Mouse (Mus musculus): Measurements from ENCODE around the gene Sorcs2. TPM values are rescaled to one million over a fixed set of nuclear protein-coding genes. Genes with fewer than 3 reads are reported as not detected.
A peak's percentile ranks its signal among the peaks of the same experiment; 100 is the strongest.

Gene Sorcs2
- polyA plus RNA-seq, 1 experiment from 2014 or later, result 11.1 TPM

GRCm38 (mm10) chr5:36179708-36180107 is 218.2 kb downstream of the Sorcs2 start:
- Histone ChIP-seq H3K4me1 (ENCODE audit: insufficient read depth, low read length) (no peaks in the 10 kb centered on the region), H3K36me3 (ENCODE audit: insufficient read depth, low read length) (no peaks in the 10 kb centered on the region), H3K4me2 (replicated peaks; ENCODE audit: low read depth, low read length) (no peak overlapping the region), H3K4me3 (ENCODE audit: low read length) (no peak overlapping the region), H3K9ac (replicated peaks; ENCODE audit: low read length) (no peak overlapping the region), H3K9me3 (ENCODE audit: low read length) (no peaks in the 10 kb centered on the region), H3K27ac (ENCODE audit: low read length) (no peak overlapping the region), H3K27me3 (ENCODE audit: insufficient read depth, low read length) (no peaks in the 10 kb centered on the region)
- ATAC-seq (ENCODE audit: low FRiP score, low TSS enrichment), result no peak
- WGBS, result 85% methylated on average over 5 of the region's 5 CpGs

GRCm38 (mm10) chr5:36178785-36179184 is 219.2 kb downstream of the Sorcs2 start:
- Histone ChIP-seq H3K4me3 (ENCODE audit: low read length) (no peak overlapping the region), H3K9me3 (ENCODE audit: low read length) (no peaks in the 10 kb centered on the region), H3K9ac (replicated peaks; ENCODE audit: low read length) (no peak overlapping the region), H3K27me3 (ENCODE audit: insufficient read depth, low read length) (no peaks in the 10 kb centered on the region), H3K36me3 (ENCODE audit: insufficient read depth, low read length) (no peaks in the 10 kb centered on the region), H3K27ac (ENCODE audit: low read length) (no peak overlapping the region), H3K4me1 (ENCODE audit: insufficient read depth, low read length) (no peaks in the 10 kb centered on the region), H3K4me2 (replicated peaks; ENCODE audit: low read depth, low read length) (no peak overlapping the region)
- 88% methylated on average over 3 of the region's 3 CpGs for WGBS
- no peak for ATAC-seq (ENCODE audit: low FRiP score, low TSS enrichment)

GRCm38 (mm10) chr5:36178215-36178614 is 219.7 kb downstream of the Sorcs2 start:
- H3K4me1 ChIP-seq (ENCODE audit: insufficient read depth, low read length), result no peaks in the 10 kb centered on the region
- no peak overlapping the region for H3K27ac ChIP-seq (ENCODE audit: low read length)
- no peaks in the 10 kb centered on the region for H3K36me3 ChIP-seq (ENCODE audit: insufficient read depth, low read length)
- no peaks in the 10 kb centered on the region for H3K27me3 ChIP-seq (ENCODE audit: insufficient read depth, low read length)
- H3K4me3 ChIP-seq (ENCODE audit: low read length), result no peak overlapping the region
- WGBS, result 26% methylated on average over 7 of the region's 7 CpGs
- no peaks in the 10 kb centered on the region for H3K9me3 ChIP-seq (ENCODE audit: low read length)
- H3K9ac ChIP-seq (replicated peaks; ENCODE audit: low read length), result no peak overlapping the region
- no peak overlapping the region for H3K4me2 ChIP-seq (replicated peaks; ENCODE audit: low read depth, low read length)
- ATAC-seq (ENCODE audit: low FRiP score, low TSS enrichment), result no peak

- Histone ChIP-seq H3K9me3 (ENCODE audit: low read length) (no peaks in the 10 kb centered on the region), H3K4me3 (ENCODE audit: low read length) (no peak overlapping the region), H3K9ac (replicated peaks; ENCODE audit: low read length) (no peak overlapping the region), H3K27me3 (ENCODE audit: insufficient read depth, low read length) (no peaks in the 10 kb centered on the region), H3K4me2 (replicated peaks; ENCODE audit: low read depth, low read length) (no peak overlapping the region), H3K36me3 (ENCODE audit: insufficient read depth, low read length) (no peaks in the 10 kb centered on the region), H3K4me1 (ENCODE audit: insufficient read depth, low read length) (no peaks in the 10 kb centered on the region), H3K27ac (ENCODE audit: low read length) (no peak overlapping the region)
- no peak for ATAC-seq (ENCODE audit: low FRiP score, low TSS enrichment)
- 90% methylated on average over 4 of the region's 4 CpGs for WGBS
Observed at GRCm38 (mm10) chr5:36176873-36177272, 221.1 kb downstream of the Sorcs2 start.

- Histone ChIP-seq H3K27me3 (ENCODE audit: insufficient read depth, low read length) (no peaks in the 10 kb centered on the region), H3K9ac (replicated peaks; ENCODE audit: low read length) (no peak overlapping the region), H3K9me3 (ENCODE audit: low read length) (no peaks in the 10 kb centered on the region), H3K27ac (ENCODE audit: low read length) (no peak overlapping the region), H3K36me3 (ENCODE audit: insufficient read depth, low read length) (no peaks in the 10 kb centered on the region), H3K4me3 (ENCODE audit: low read length) (no peak overlapping the region), H3K4me2 (replicated peaks; ENCODE audit: low read depth, low read length) (no peak overlapping the region), H3K4me1 (ENCODE audit: insufficient read depth, low read length) (no peaks in the 10 kb centered on the region)
- no peak for ATAC-seq (ENCODE audit: low FRiP score, low TSS enrichment)
- 66% methylated on average over 11 of the region's 11 CpGs for WGBS
Observed at GRCm38 (mm10) chr5:36176409-36176808, 221.5 kb downstream of the Sorcs2 start.

GRCm38 (mm10) chr5:36174569-36175115 is 223.3 kb downstream of the Sorcs2 start:
- Histone ChIP-seq H3K27me3 (ENCODE audit: insufficient read depth, low read length) (no peaks in the 10 kb centered on the region), H3K4me3 (ENCODE audit: low read length) (no peak overlapping the region), H3K36me3 (ENCODE audit: insufficient read depth, low read length) (no peaks in the 10 kb centered on the region), H3K4me1 (ENCODE audit: insufficient read depth, low read length) (no peaks in the 10 kb centered on the region), H3K4me2 (replicated peaks; ENCODE audit: low read depth, low read length) (no peak overlapping the region), H3K9me3 (ENCODE audit: low read length) (no peaks in the 10 kb centered on the region), H3K9ac (replicated peaks; ENCODE audit: low read length) (no peak overlapping the region), H3K27ac (ENCODE audit: low read length) (no peak overlapping the region)
- 0 out of 2 replicates have a peak, but pooled peaks have one; percentile 28 for ATAC-seq (ENCODE audit: low FRiP score, low TSS enrichment)
- WGBS, result 42% methylated on average over 9 of the region's 9 CpGs

- 0 out of 2 replicates have a peak overlapping the region, but pooled peaks have one; percentile 32 for H3K27ac ChIP-seq (ENCODE audit: low read length)
- WGBS, result 63% methylated on average over 14 of the region's 14 CpGs
- H3K9ac ChIP-seq (replicated peaks; ENCODE audit: low read length), result no peak overlapping the region
- H3K36me3 ChIP-seq (ENCODE audit: insufficient read depth, low read length), result no peaks in the 10 kb centered on the region
- no peak overlapping the region for H3K4me3 ChIP-seq (ENCODE audit: low read length)
- H3K4me1 ChIP-seq (ENCODE audit: insufficient read depth, low read length), result 0 out of 2 replicates have a peak, but pooled peaks cover 4% of the 10 kb centered on the region
- H3K27me3 ChIP-seq (ENCODE audit: insufficient read depth, low read length), result no peaks in the 10 kb centered on the region
- no peaks in the 10 kb centered on the region for H3K9me3 ChIP-seq (ENCODE audit: low read length)
- ATAC-seq (ENCODE audit: low FRiP score, low TSS enrichment), result no peak
- H3K4me2 ChIP-seq (replicated peaks; ENCODE audit: low read depth, low read length), result no peak overlapping the region
Observed at GRCm38 (mm10) chr5:36168963-36169650, 228.8 kb downstream of the Sorcs2 start.

- Histone ChIP-seq H3K27me3 (ENCODE audit: insufficient read depth, low read length) (no peaks in the 10 kb centered on the region), H3K27ac (ENCODE audit: low read length) (no peak overlapping the region), H3K4me1 (ENCODE audit: insufficient read depth, low read length) (0 out of 2 replicates have a peak, but pooled peaks cover 4% of the 10 kb centered on the region), H3K4me2 (replicated peaks; ENCODE audit: low read depth, low read length) (no peak overlapping the region), H3K9ac (replicated peaks; ENCODE audit: low read length) (no peak overlapping the region), H3K4me3 (ENCODE audit: low read length) (no peak overlapping the region), H3K9me3 (ENCODE audit: low read length) (no peaks in the 10 kb centered on the region), H3K36me3 (ENCODE audit: insufficient read depth, low read length) (no peaks in the 10 kb centered on the region)
- 68% methylated on average over 6 of the region's 6 CpGs for WGBS
- ATAC-seq (ENCODE audit: low FRiP score, low TSS enrichment), result no peak
Observed at GRCm38 (mm10) chr5:36166346-36167013, 231.5 kb downstream of the Sorcs2 start.

- H3K9me3 ChIP-seq (ENCODE audit: low read length), result no peaks in the 10 kb centered on the region
- no peaks in the 10 kb centered on the region for H3K36me3 ChIP-seq (ENCODE audit: insufficient read depth, low read length)
- no peaks in the 10 kb centered on the region for H3K27me3 ChIP-seq (ENCODE audit: insufficient read depth, low read length)
- no peak overlapping the region for H3K4me3 ChIP-seq (ENCODE audit: low read length)
- H3K27ac ChIP-seq (ENCODE audit: low read length), result no peak overlapping the region
- H3K9ac ChIP-seq (replicated peaks; ENCODE audit: low read length), result no peak overlapping the region
- no peak overlapping the region for H3K4me2 ChIP-seq (replicated peaks; ENCODE audit: low read depth, low read length)
- WGBS, result 74% methylated on average over 21 of the region's 21 CpGs
- no peak for ATAC-seq (ENCODE audit: low FRiP score, low TSS enrichment)
- 0 out of 2 replicates have a peak, but pooled peaks cover 4% of the 10 kb centered on the region for H3K4me1 ChIP-seq (ENCODE audit: insufficient read depth, low read length)
Observed at GRCm38 (mm10) chr5:36165424-36166302, 232.3 kb downstream of the Sorcs2 start.
